Mouse (Mus musculus): ENCODE results near the gene Socs3. TPM values are rescaled to one million over a fixed set of nuclear protein-coding genes. Genes with fewer than 3 reads are reported as not detected.

The Socs3 gene
- total RNA-seq, 4 experiments from 2014 or later = 1.9 to 3.3 (median 2.5) TPM

- no peak for DNase-seq (ENCODE audit: low spot score in 2 of 2)
Observed at GRCm38 (mm10) chr11:117995661-117996060, 25.8 kb upstream of the Socs3 start.

GRCm38 (mm10) chr11:117995255-117995654, 25.4 kb upstream of the Socs3 start:
- no peak for DNase-seq (ENCODE audit: low spot score in 2 of 2)

GRCm38 (mm10) chr11:117994250-117995057, 24.6 kb upstream of the Socs3 start:
- DNase-seq (ENCODE audit: low spot score in 2 of 2) = no peak

GRCm38 (mm10) chr11:117993190-117994175, 23.6 kb upstream of the Socs3 start:
- DNase-seq (ENCODE audit: low spot score in 2 of 2) = no peak

GRCm38 (mm10) chr11:117991502-117992470, 21.9 kb upstream of the Socs3 start:
- no peak for DNase-seq (ENCODE audit: low spot score in 2 of 2)

- no peak for DNase-seq (ENCODE audit: low spot score in 2 of 2)
Observed at GRCm38 (mm10) chr11:117989926-117990325, 20.1 kb upstream of the Socs3 start.

GRCm38 (mm10) chr11:117989241-117989640, 19.4 kb upstream of the Socs3 start:
- DNase-seq (ENCODE audit: low spot score in 2 of 2) = no peak

GRCm38 (mm10) chr11:117987968-117988367, 18.1 kb upstream of the Socs3 start:
- no peak for DNase-seq (ENCODE audit: low spot score in 2 of 2)

- DNase-seq (ENCODE audit: low spot score in 2 of 2) = no peak
Observed at GRCm38 (mm10) chr11:117987032-117987451, 17.2 kb upstream of the Socs3 start.

GRCm38 (mm10) chr11:117986126-117987031, 16.5 kb upstream of the Socs3 start, which contains the start of gene Pgs1:
Gene Pgs1 (plus strand): TSS chr11:117986292.
- peak; percentile 82 to 90 for DNase-seq (ENCODE audit: low spot score in 2 of 2)

GRCm38 (mm10) chr11:117983770-117984169, 13.9 kb upstream of the Socs3 start:
- no peak for DNase-seq (ENCODE audit: low spot score in 2 of 2)

GRCm38 (mm10) chr11:117982426-117982825, 12.6 kb upstream of the Socs3 start:
- no peak for DNase-seq (ENCODE audit: low spot score in 2 of 2)

- DNase-seq (ENCODE audit: low spot score in 2 of 2) = no peak
Observed at GRCm38 (mm10) chr11:117979388-117979787, 9.5 kb upstream of the Socs3 start.

GRCm38 (mm10) chr11:117977694-117978360, 8.0 kb upstream of the Socs3 start:
- no peak for DNase-seq (ENCODE audit: low spot score in 2 of 2)

- DNase-seq (ENCODE audit: low spot score in 2 of 2) = peak in 1 of 2 experiments; percentile 55
Observed at GRCm38 (mm10) chr11:117976081-117976582, 6.3 kb upstream of the Socs3 start.

- no peak for DNase-seq (ENCODE audit: low spot score in 2 of 2)
Observed at GRCm38 (mm10) chr11:117975211-117975967, 5.5 kb upstream of the Socs3 start.

GRCm38 (mm10) chr11:117974327-117975125, 4.7 kb upstream of the Socs3 start:
- no peak for DNase-seq (ENCODE audit: low spot score in 2 of 2)
